Mouse (Mus musculus) liver, embryonic 14.5 days (tissue): ENCODE data around the gene Hivep3. TPM values are rescaled to one million over a fixed set of nuclear protein-coding genes. Genes with fewer than 3 reads are reported as not detected.

Experiments
- ATAC-seq: fragments of 200-750 bp; cut with Nextera tagmentation; 2 replicates; pipeline ENCODE4 v1.8.0; 2017; ENCODE audit warnings: moderate number of reproducible peaks, mild to moderate bottlenecking, moderate library complexity; ENCODE audit not compliant: insufficient read depth
- DNase-seq, 3 experiments: peaks; one replicate each; pipeline ENCODE4 v3.0.0-alpha.2; 2012 to 2013; ENCODE audit warnings: low read depth in 3 of 3, low spot score in 3 of 3
- H3K27ac ChIP-seq: fragments of 300-500 bp; sonication (generic); 2 replicates; pipeline ENCODE4 v1.5.1; 2014; ENCODE audit warnings: moderate library complexity, mild to moderate bottlenecking, control low read depth, inconsistent platforms
- H3K27me3 ChIP-seq: fragments of 300-500 bp; sonication (generic); 2 replicates; pipeline ENCODE4 v1.6.1; 2014; ENCODE audit warnings: mild to moderate bottlenecking, low read length, moderate library complexity; ENCODE audit not compliant: control insufficient read depth, insufficient read depth
- H3K36me3 ChIP-seq: fragments of 300-500 bp; sonication (generic); replicated peaks from 2 replicates; pipeline ENCODE4 v1.6.1; 2014; ENCODE audit warnings: low read depth; ENCODE audit not compliant: control insufficient read depth, insufficient read depth
- H3K4me1 ChIP-seq, 2 experiments: fragments of 200-500 bp in 1 of 2; fragments of 300-500 bp in 1 of 2; sonication (generic) in 1 of 2; replicated peaks; 2 replicates each; pipeline ENCODE4 v1.6.1; 2012 to 2014; ENCODE audit warnings: antibody characterized with exemption in 1 of 2, inconsistent platforms in 1 of 2, low read length in 1 of 2; ENCODE audit not compliant: control insufficient read depth in 2 of 2, insufficient read depth in 2 of 2
- H3K4me2 ChIP-seq: fragments of 300-500 bp; sonication (generic); 2 replicates; pipeline ENCODE4 v1.6.1; 2014; ENCODE audit warnings: low read depth, mild to moderate bottlenecking, control low read depth, moderate library complexity
- H3K4me3 ChIP-seq, 2 experiments: fragments of 200-500 bp in 1 of 2; fragments of 300-500 bp in 1 of 2; sonication (generic) in 1 of 2; 2 replicates each; pipeline ENCODE4 v1.5.1; 2012 to 2014; ENCODE audit warnings: low read depth in 2 of 2, low read length in 2 of 2, mild to moderate bottlenecking in 2 of 2, control low read depth in 1 of 2, inconsistent platforms in 1 of 2, moderate library complexity in 1 of 2; ENCODE audit not compliant: insufficient read depth in 1 of 2
- H3K9ac ChIP-seq: fragments of 300-500 bp; sonication (generic); replicated peaks from 2 replicates; pipeline ENCODE4 v1.6.1; 2014; ENCODE audit warnings: mild to moderate bottlenecking, control low read depth, moderate library complexity
- H3K9me3 ChIP-seq: fragments of 300-500 bp; sonication (generic); 2 replicates; pipeline ENCODE4 v1.6.1; 2016; ENCODE audit warnings: low read length, mixed read lengths; ENCODE audit not compliant: control insufficient read depth
- CTCF ChIP-seq: IDR thresholded peaks from 2 replicates; pipeline ENCODE4 v1.5.1; 2016; ENCODE audit warnings: antibody characterized with exemption, low read depth, control low read depth
- EP300 ChIP-seq: IDR thresholded peaks from 2 replicates; pipeline ENCODE4 v1.6.1; 2016; ENCODE audit warnings: antibody characterized with exemption, low read depth
- WGBS: fragments of 180-500 bp; shearing (Covaris S2); extraction: QIAGEN DNeasy Blood & Tissue Kit; methylation state at CpG from one replicate; pipeline ENCODE4 v1.1.7; 2014; ENCODE audit not compliant: insufficient replicate concordance; 5-methylcytosine and 5-hydroxymethylcytosine counted together
- polyA plus RNA-seq, 2 experiments: library from polyadenylated mRNA; depleted of rRNA in 1 of 2; stranded (reverse) in 1 of 2; unstranded in 1 of 2; fragments of >200 nt; fragmentation: Nextera tagmentation in 1 of 2; extraction: Ambion mirVana in 1 of 2; gene quantifications; 2 replicates each; pipeline versions ENCODE4 v1.2.1 to v1.2.3; 2012 to 2014

Hivep3 gene
- polyA plus RNA-seq, 2 experiments: 1.9 to 2.7 TPM

GRCm38 (mm10) chr4:119901556-119902491 lies 168.2 kb downstream of the Hivep3 start:
- H3K27ac ChIP-seq: no peak overlapping the region
- 63% methylated on average over 16 of the region's 16 CpGs for WGBS
- TF ChIP-seq EP300 (no peak), CTCF (no peak)
- H3K27me3 ChIP-seq: no peaks in the 10 kb centered on the region
- H3K9ac ChIP-seq: no peak overlapping the region
- H3K36me3 ChIP-seq: no peaks in the 10 kb centered on the region
- no peak for ATAC-seq
- H3K4me1 ChIP-seq: no peaks in the 10 kb centered on the region
- no peak overlapping the region for H3K4me3 ChIP-seq
- no peak overlapping the region for H3K4me2 ChIP-seq
- H3K9me3 ChIP-seq: no peaks in the 10 kb centered on the region
- DNase-seq: no peak

- DNase-seq (no peak), ATAC-seq (no peak)
- Histone ChIP-seq H3K4me1 (no peaks in the 10 kb centered on the region), H3K9me3 (no peaks in the 10 kb centered on the region), H3K4me2 (no peak overlapping the region), H3K27ac (no peak overlapping the region), H3K4me3 (no peak overlapping the region), H3K27me3 (no peaks in the 10 kb centered on the region), H3K36me3 (no peaks in the 10 kb centered on the region), H3K9ac (no peak overlapping the region)
- TF ChIP-seq CTCF (no peak), EP300 (no peak)
These were observed 169.7 kb downstream of the Hivep3 start for GRCm38 (mm10) chr4:119903328-119903727.

GRCm38 (mm10) chr4:119903806-119904205 lies 170.2 kb downstream of the Hivep3 start:
- Histone ChIP-seq H3K36me3 (no peaks in the 10 kb centered on the region), H3K4me3 (no peak overlapping the region), H3K27me3 (no peaks in the 10 kb centered on the region), H3K9me3 (no peaks in the 10 kb centered on the region), H3K27ac (no peak overlapping the region), H3K9ac (no peak overlapping the region), H3K4me2 (no peak overlapping the region), H3K4me1 (no peaks in the 10 kb centered on the region)
- ATAC-seq (no peak), DNase-seq (peak in 1 of 3 experiments; percentile 11)
- TF ChIP-seq CTCF (no peak), EP300 (no peak)
- 13% methylated on average over 1 of the region's 1 CpGs for WGBS

GRCm38 (mm10) chr4:119904296-119904695 lies 170.7 kb downstream of the Hivep3 start:
- H3K4me3 ChIP-seq: no peak overlapping the region
- no peak overlapping the region for H3K27ac ChIP-seq
- H3K27me3 ChIP-seq: no peaks in the 10 kb centered on the region
- DNase-seq (no peak), ATAC-seq (no peak)
- no peak overlapping the region for H3K4me2 ChIP-seq
- H3K4me1 ChIP-seq: no peaks in the 10 kb centered on the region
- H3K36me3 ChIP-seq: no peaks in the 10 kb centered on the region
- H3K9me3 ChIP-seq: no peaks in the 10 kb centered on the region
- no peak for TF ChIP-seq CTCF
- TF ChIP-seq EP300: no peak
- WGBS: 59% methylated on average over 4 of the region's 4 CpGs
- no peak overlapping the region for H3K9ac ChIP-seq

- Histone ChIP-seq H3K9ac (no peak overlapping the region), H3K36me3 (no peaks in the 10 kb centered on the region), H3K27ac (no peak overlapping the region), H3K9me3 (no peaks in the 10 kb centered on the region), H3K4me1 (no peaks in the 10 kb centered on the region), H3K4me2 (no peak overlapping the region), H3K4me3 (no peak overlapping the region), H3K27me3 (no peaks in the 10 kb centered on the region)
- WGBS: 61% methylated on average over 4 of the region's 4 CpGs
- no peak for TF ChIP-seq CTCF
- no peak for TF ChIP-seq EP300
- ATAC-seq (no peak), DNase-seq (no peak)
These were observed 173.5 kb downstream of the Hivep3 start for GRCm38 (mm10) chr4:119907106-119907505.
